Mouse (Mus musculus) lung, embryonic 16.5 days (tissue): ENCODE measurements at regions not wholly inside any gene's neighbourhood (a gene's known extent, or its start where the extent isn't known, plus 50 kb on each side); places are given as distances from the start of the nearest gene placed in this dataset.

Experiments
- ATAC-seq: fragments of 200-750 bp; cut with Nextera tagmentation; 2 replicates; pipeline ENCODE4 v1.8.0; 2017; ENCODE audit warnings: low read depth, mild to moderate bottlenecking, moderate library complexity
- H3K27ac ChIP-seq: fragments of 300-500 bp; sonication (generic); 2 replicates; pipeline ENCODE4 v1.5.1; 2014; ENCODE audit warnings: mild to moderate bottlenecking, control low read depth, low read length
- H3K27me3 ChIP-seq: fragments of 300-500 bp; sonication (generic); 2 replicates; pipeline ENCODE4 v1.6.1; 2014; ENCODE audit warnings: low read depth, low read length, mixed read lengths; ENCODE audit not compliant: control insufficient read depth, insufficient read depth
- H3K36me3 ChIP-seq: fragments of 300-500 bp; sonication (generic); 2 replicates; pipeline ENCODE4 v1.6.1; 2014; ENCODE audit warnings: low read length; ENCODE audit not compliant: control insufficient read depth, insufficient read depth
- H3K4me1 ChIP-seq: fragments of 300-500 bp; sonication (generic); replicated peaks from 2 replicates; pipeline ENCODE4 v1.6.1; 2014; ENCODE audit warnings: low read length, mixed read lengths; ENCODE audit not compliant: control insufficient read depth, insufficient read depth
- H3K4me2 ChIP-seq: fragments of 300-500 bp; sonication (generic); 2 replicates; pipeline ENCODE4 v1.6.1; 2014; ENCODE audit warnings: low read depth, low read length, control low read depth
- H3K4me3 ChIP-seq: fragments of 300-500 bp; sonication (generic); 2 replicates; pipeline ENCODE4 v1.5.1; 2014; ENCODE audit warnings: mild to moderate bottlenecking, low read length, control low read depth
- H3K9ac ChIP-seq: fragments of 300-500 bp; sonication (generic); 2 replicates; pipeline ENCODE4 v1.6.1; 2014; ENCODE audit warnings: low read length, control low read depth
- H3K9me3 ChIP-seq: fragments of 300-500 bp; sonication (generic); 2 replicates; pipeline ENCODE4 v1.6.1; 2016; ENCODE audit warnings: low read length; ENCODE audit not compliant: control insufficient read depth
- WGBS: fragments of 180-500 bp; shearing (Covaris S2); extraction: QIAGEN DNeasy Blood & Tissue Kit; methylation state at CpG from one replicate; pipeline ENCODE4 v1.1.7; 2014; 5-methylcytosine and 5-hydroxymethylcytosine counted together

DNA sequence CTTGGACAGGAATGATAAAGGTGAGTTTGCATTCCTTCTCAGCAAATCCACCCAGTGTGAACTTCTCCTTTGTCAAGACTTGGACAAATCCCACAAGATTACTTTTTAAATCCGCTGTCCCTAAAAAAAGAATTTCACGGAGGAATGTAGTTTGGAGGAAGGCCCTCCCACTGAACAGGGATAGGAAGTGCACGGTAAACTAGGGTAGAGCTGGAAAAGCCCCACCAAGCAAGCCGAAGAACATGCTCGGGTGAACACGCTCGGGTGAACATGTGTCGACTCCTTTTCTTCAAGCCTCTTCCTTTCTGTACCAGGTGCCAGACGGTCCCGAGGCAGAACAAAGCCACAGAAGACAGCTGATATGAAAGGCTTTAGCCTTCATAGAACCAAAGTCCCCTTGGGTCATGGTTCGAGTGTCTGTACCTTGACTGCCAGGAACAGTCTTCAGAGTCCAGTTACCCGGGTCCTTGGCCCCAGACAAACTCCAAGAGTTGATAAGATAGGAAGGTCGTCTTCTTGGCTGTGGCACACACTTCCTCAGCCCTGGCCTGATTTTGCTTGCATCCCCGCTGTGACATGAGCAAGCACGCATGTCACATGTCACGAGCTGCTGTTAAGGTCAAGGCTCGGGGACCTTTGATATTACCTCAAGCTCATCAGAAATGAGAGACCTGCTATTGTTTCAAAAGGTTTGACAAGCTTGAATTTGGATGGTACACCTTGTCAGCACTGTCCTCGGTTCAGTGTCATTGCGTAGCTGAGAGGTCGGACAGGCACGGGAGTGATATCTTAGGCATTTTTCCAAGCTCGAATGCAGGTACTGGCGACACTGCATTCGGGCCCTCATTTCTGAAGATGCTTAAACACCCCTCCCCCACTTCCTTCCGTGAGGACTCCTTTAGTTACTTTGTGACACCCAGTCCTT lies 51.5 kb upstream of the Ryk start:
- Histone ChIP-seq H3K4me3 (no peak overlapping the region), H3K9ac (no peak overlapping the region), H3K4me2 (no peak overlapping the region), H3K27me3 (no peaks in the 10 kb centered on the region), H3K4me1 (peaks cover 33% of the 10 kb centered on the region), H3K27ac (no peak overlapping the region), H3K9me3 (no peaks in the 10 kb centered on the region), H3K36me3 (no peaks in the 10 kb centered on the region)
- ATAC-seq = no peak
- WGBS = 49% methylated on average over 25 of the region's 25 CpGs

- 7% methylated on average over 10 of the region's 10 CpGs for WGBS
- H3K4me2 ChIP-seq = peak overlapping the region; percentile 18; the same call in 1 of the 2 replicates
- no peaks in the 10 kb centered on the region for H3K36me3 ChIP-seq
- ATAC-seq = peak; percentile 72
- H3K4me3 ChIP-seq = no peak overlapping the region
- H3K27ac ChIP-seq = no peak overlapping the region
- H3K9ac ChIP-seq = no peak overlapping the region
- H3K4me1 ChIP-seq = peaks cover 20% of the 10 kb centered on the region
- H3K9me3 ChIP-seq = no peaks in the 10 kb centered on the region
- no peaks in the 10 kb centered on the region for H3K27me3 ChIP-seq
These were observed 50.2 kb upstream of the Ryk start for GRCm38 (mm10) chr9:102784329-102785026.
